In the genomic region with DNA sequence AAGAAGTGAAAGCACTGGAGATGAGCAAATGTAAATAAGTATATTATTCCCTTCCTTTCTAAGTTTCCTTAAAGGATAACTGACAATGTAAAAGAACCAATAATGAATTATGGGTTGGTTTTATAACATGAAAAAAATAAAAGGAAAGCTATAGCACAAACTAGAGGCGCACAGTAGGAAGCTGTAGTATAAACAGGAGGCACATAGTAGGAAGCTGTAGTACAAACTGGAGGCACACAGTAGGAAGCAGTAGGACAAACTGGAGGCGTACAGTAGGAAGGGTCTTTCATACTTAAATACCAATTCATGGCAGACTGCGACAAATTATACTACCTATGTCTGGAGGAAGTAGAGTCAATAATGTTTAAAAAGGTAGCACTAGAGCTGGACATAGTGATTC, we compare ENCODE assay signal across 28 mouse cellular contexts. TPM values are rescaled to one million over a fixed set of nuclear protein-coding genes. Genes with fewer than 3 reads are reported as not detected.
"Had no signal": no experiment of that assay in that cellular context is flagged by ENCODE, and none has a peak within 500 bp of the region (broad histone marks: within the 10 kb centered on the region; RNA-seq: fewer than 3 reads in every experiment).

No protein-coding gene starts in this region.

- H3K9ac ChIP-seq: embryonic facial prominence, embryonic 12.5 days; embryonic facial prominence, embryonic 13.5 days; embryonic facial prominence, embryonic 15.5 days; forebrain, embryonic 12.5 days; forebrain, embryonic 13.5 days; forebrain, embryonic 15.5 days; forebrain, postnatal 0 days had no signal

- H3K27me3 ChIP-seq: embryonic facial prominence, embryonic 12.5 days; embryonic facial prominence, embryonic 13.5 days; embryonic facial prominence, embryonic 15.5 days; forebrain, embryonic 12.5 days; forebrain, embryonic 13.5 days; forebrain, embryonic 15.5 days had no signal

- H3K9me3 ChIP-seq: embryonic facial prominence, embryonic 10.5 days; embryonic facial prominence, embryonic 12.5 days; embryonic facial prominence, embryonic 13.5 days; embryonic facial prominence, embryonic 15.5 days; forebrain, embryonic 10.5 days; forebrain, embryonic 12.5 days; forebrain, embryonic 13.5 days; forebrain, embryonic 15.5 days had no signal

- H3K27ac ChIP-seq: embryonic facial prominence, embryonic 10.5 days; embryonic facial prominence, embryonic 12.5 days; embryonic facial prominence, embryonic 13.5 days; embryonic facial prominence, embryonic 15.5 days; forebrain, embryonic 10.5 days; forebrain, embryonic 12.5 days; forebrain, embryonic 13.5 days; forebrain, embryonic 15.5 days; gastrocnemius, adult 2 months; heart, adult 2 months had no signal

- H3K4me1 ChIP-seq: embryonic facial prominence, embryonic 10.5 days; embryonic facial prominence, embryonic 12.5 days; embryonic facial prominence, embryonic 13.5 days; embryonic facial prominence, embryonic 15.5 days; forebrain, embryonic 15.5 days had no signal

- ATAC-seq: forebrain, embryonic 13.5 days; forebrain, embryonic 14.5 days; forebrain, embryonic 15.5 days; forebrain, embryonic 16.5 days; forebrain, postnatal 0 days had no signal

- H3K4me3 ChIP-seq: embryonic facial prominence, embryonic 10.5 days; embryonic facial prominence, embryonic 12.5 days; embryonic facial prominence, embryonic 13.5 days; embryonic facial prominence, embryonic 15.5 days; erythroblast, embryonic 14.5 days; forebrain, embryonic 10.5 days; forebrain, embryonic 12.5 days; forebrain, embryonic 13.5 days; forebrain, embryonic 15.5 days; gastrocnemius, adult 2 months; heart, adult 2 months had no signal

- H3K36me3 ChIP-seq: forebrain, embryonic 15.5 days had no signal

- DNase-seq: cerebellum, adult 9-10 months; cerebellum, adult 9-11 months; cerebellum, postnatal 10 days; cerebellum, postnatal 14 days; cerebellum, postnatal 25 days; cerebellum, postnatal 36 days; embryo, embryonic 11 days; forebrain, postnatal 0 days; gastrocnemius, adult 2 months; gastrocnemius, postnatal 10 days; gastrocnemius, postnatal 14 days; gastrocnemius, postnatal 25 days; gastrocnemius, postnatal 36 days; heart, adult 11 months; heart, adult 18-20 months; heart, adult 2 months had no signal

- H3K4me2 ChIP-seq: embryonic facial prominence, embryonic 12.5 days; embryonic facial prominence, embryonic 13.5 days; embryonic facial prominence, embryonic 15.5 days; forebrain, embryonic 12.5 days; forebrain, embryonic 13.5 days; forebrain, embryonic 15.5 days had no signal

RNA-seq across cellular contexts. Expression of gene Ccdc162, which starts 16.8 kb away (rescaled TPM):
- total RNA-seq: common myeloid progenitor, adult 5-6 weeks had no signal
- polyA plus RNA-seq: erythroblast, embryonic 14.5 days had no signal
